Mouse (Mus musculus) CD8-positive naive resting alpha-beta T cell, adult 2 months (primary cell): Measurements from ENCODE around the gene P2ry10b.

Source experiments
- DNase-seq, 2 experiments: peaks; one replicate each; pipeline ENCODE4 v3.0.0; 2022; ENCODE audit warnings: low read depth in 2 of 2, low spot score in 2 of 2

The P2ry10b gene

DNA sequence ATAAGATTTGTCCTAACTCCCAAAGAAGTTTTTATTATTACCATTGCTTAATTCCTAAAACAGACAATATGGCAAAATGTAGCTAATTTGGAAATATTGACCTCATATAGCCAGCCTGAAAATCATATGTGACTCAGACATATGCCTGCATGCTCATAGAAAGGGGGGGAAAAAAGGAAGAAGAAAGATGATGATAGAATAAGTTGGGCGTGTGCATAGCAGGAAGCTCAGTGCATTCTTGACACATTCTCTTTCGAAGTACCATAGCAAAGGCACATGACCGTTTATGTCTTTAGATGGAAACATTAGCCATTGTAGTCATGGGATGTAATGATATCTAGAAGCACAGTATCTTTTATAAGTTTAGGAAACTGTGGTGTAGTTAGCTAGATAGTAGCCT is at the start of gene P2ry10b:
P2ry10b (plus strand) TSS at position 247 of the 400 bp plus-strand sequence.
- DNase-seq, result no peak

DNA sequence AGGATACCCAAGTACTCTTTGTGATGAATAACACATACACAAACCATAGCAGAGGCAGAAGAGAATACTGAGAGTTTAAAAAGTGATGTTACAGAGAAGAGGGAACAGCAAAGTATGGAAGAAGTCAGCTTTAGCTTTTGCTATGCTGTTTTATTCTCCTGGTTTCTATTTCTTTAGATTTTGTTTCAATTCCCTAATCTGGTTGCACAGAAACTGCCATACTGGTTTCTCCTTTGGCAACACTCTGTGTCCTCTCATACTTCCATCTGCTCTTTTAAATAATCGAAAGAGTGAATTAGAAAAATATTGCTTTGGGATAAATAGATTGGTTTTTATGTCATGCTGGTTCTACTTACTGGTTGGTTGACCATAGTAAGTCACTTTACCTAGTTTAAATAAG is 32.4 kb upstream of the P2ry10b start:
- DNase-seq, result no peak

DNA sequence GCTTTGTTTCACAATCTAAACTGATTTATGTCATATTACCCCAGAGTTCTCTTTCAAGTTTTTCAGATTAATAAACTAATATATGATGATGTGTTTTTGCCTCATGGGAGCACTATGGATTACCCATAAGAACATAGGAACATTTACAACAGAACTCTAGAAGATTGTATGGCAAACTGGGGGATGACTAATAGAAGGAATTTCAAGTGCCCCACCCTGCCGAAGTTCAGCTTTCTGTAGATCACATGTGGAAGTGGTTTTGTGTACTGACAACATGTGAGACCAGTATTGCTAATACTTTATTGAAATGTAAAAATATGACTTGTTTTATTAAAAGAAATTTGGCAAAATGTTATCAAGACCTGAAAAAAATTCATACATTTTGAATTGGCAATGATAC is 31.7 kb upstream of the P2ry10b start:
- DNase-seq, result no peak

DNA sequence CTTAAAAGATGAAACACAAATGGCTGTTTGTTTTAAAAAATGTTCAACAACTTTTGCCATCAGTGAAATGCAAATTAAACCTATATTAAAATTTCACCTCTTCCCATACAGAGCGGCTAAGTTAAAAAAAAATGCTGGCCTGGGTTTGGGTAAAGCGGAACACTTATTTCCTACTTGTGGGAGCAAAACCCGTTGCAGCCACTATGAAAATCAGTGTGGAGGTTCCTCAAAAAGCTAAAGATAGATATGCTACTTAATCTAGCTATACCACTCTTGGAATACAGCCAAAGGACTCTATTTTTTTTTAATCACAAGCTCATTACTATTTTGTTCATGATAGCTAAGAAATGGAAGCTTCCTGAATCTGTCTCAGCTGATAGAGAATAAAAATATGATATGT is 5.5 kb upstream of the P2ry10b start:
- no peak for DNase-seq

DNA sequence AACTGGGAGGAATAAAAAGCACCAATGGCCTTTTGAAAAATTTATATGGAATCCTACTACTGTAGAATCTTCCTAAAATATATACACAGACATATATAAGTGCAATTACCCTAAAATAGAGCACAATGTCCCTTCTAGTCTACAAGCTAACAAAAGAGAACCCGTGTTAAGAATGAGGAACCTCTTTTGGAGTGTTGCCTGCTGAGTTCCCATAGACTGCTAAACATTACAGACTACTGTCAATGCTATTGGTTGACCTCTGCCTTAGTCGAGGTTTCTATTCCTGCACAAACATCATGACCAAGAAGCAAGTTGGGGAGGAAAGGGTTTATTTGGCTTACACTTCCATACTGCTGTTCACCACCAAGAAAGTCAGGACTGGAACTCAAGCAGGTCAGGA is 4.8 kb upstream of the P2ry10b start:
- DNase-seq, result no peak

DNA sequence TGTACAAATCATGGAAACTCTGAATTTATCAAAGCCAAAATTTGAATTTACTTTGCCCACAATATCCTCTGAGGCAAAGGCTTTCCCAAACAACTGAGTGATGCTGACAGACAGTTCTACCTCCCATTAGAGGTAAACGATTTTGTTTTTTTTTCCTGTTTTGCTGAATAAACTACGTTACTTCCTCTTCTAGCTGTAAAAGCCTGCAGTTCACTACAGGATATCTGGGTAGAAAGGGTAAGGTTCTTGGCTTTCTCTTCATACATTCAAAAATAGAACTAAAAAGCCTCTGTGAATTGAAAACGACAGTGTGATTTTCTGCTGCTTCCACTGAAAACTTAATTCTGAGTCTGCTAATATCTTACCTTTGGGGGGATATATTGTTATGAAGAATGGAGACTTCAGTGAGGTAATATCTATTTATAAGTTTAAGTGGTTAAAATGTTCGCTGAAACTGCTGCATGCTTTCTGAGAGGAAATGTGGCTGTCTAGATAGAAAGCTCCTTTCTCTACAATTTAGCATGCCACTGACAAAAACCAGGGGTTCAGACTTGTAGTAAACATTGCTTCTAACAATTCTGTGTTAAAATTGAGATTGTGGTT is 765 bp downstream of the P2ry10b start:
- DNase-seq, result peak in 1 of 2 experiments; percentile 3

DNA sequence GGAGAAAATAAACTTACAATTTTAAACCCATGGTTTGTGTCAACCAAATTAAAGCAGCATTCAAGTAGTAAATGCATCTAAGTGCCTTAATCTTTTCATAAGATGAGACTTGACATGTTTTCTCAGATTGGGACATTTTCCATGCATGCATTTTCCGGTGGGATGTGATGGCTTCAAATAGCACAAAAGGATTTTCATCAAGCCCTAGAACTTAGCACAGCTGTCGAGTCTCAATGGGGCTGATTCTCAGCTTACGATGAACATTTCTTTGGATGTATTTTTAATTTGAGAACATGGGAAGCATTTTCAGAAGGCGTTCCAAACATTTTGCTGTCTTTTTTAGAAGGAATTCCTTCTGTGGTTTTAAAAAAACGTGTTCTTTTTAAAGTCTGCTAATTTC is 1.3 kb downstream of the P2ry10b start:
- DNase-seq, result no peak

DNA sequence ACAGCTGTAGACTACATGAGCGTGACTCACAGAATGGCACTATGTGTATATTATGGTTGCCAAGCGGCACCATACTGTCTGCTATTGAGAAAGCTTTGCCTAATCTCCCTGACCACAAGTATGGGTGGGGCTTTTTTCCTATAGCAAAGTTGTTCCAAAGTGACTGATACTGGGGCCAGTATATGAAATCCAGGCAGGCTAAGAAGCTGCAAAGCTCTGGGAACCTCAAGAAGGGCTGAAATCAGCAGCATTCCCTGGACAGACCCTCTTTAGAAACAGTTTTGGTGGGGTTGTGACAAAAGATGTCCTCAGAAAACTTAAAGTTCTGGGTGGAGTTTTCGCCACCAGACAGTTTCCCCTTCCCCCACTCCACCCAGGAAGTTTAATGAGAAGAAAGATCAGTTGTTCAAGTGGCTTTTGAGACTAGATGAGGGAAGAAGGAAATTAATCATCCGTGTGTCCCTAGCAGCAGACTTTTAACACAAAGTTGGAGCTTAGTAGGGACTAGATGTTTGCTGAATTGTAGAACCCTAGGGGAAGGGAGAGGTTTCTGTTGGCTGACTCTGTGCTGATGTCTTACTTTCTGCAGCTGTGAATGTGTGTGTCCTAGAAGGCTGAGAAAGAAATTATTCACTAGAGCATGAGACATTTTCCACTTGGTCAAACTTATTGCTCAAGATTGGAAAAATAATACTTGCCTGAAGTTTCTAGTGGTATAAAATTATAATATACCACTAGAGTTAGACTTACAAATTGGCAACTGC is 2.2 kb downstream of the P2ry10b start:
- DNase-seq, result peak; percentile 2 to 26

DNA sequence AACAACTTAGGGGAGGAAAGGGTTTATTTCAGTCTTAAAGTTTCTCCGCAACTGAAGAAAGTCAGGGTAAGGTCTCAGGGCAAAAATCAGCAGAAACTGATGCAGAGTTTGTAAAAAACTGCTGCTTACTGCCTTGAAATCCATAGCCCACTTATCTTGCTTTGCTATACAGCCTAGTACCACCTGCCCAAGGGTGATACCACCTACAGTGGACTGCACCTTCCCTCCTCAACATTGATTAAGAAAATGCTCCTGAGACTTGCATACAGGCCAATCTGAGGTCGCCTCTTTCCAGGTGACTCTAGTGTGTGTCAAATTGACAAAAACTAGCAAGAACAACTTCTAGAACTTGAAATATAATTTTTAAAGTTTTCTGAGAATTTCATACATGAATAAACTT is 7.3 kb downstream of the P2ry10b start:
- DNase-seq, result no peak

DNA sequence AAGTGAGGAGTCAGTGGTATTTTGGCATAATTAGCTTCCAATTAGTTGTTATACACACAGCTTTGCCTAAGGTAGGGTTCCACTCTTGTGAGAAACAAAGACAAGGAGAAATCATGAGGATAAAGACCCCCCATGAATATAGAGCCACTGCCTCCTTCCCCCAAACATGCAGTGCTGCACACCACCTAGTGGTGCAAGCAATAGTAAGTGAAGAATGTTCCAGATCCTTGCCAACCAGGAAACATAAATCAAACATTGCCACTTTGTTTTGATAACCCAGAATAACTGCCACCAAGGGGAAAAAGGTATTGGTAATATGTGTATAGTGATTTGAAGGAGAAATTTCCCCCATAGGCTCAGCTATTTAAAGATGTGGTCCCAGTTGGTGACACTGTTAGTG is 11.8 kb downstream of the P2ry10b start:
- DNase-seq, result peak; percentile 3 to 23

DNA sequence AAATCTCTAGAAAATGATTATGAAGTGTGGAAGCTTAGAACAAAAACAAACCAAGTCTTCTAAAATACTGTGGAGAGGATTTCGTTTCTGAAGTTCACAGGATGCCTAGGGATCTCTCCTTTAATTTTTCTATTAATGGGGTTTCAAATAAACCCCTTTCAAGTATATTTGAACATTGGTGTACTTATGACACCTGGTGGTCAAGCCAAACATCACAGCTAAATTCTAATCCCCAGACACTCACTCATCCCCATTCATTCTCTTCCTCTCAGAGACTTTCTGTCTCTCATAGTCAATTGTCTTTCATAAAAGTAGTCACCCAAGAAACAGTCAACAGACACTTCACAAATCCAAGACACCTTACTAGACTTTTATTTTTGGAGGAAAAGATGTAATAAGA is 19.6 kb downstream of the P2ry10b start:
- DNase-seq, result peak in 1 of 2 experiments; percentile 50

DNA sequence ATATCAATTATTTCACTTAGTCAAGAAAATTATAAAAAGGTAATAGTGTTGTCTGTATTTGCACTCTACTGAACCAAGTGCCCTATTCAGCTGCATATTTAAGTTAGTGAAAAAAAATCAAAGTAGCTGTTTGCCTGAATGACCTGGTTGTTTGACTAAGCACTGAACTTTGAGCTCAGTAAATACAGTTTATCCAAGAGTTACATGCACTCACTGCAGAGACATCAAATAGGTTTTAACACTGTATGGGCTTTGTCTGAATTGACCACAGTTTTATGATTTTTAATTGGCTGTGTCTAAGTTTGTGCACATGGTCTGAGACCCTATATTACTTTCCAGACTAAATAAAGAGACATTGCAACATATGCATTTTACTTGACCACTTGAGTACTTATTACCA is 20.4 kb downstream of the P2ry10b start:
- no peak for DNase-seq

DNA sequence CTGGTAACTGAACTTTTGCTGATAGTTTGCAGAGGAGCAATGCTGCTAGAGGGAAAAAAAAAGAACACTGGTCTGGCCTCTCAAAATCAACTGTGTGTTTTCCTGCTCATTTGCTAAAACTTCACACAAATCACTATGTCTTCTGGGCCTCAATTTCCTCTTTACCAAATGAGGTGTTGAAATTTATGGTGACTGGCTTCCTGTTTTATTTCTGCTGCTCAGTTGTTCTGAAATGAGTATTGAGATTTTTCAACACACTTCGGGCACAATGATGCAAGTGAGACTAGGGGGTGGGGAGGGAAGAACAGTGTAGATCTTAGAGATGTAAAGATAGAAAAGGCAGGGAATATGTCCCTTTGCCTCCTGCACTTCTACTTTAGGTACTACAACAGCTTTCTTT is 30.0 kb downstream of the P2ry10b start:
- DNase-seq, result no peak

DNA sequence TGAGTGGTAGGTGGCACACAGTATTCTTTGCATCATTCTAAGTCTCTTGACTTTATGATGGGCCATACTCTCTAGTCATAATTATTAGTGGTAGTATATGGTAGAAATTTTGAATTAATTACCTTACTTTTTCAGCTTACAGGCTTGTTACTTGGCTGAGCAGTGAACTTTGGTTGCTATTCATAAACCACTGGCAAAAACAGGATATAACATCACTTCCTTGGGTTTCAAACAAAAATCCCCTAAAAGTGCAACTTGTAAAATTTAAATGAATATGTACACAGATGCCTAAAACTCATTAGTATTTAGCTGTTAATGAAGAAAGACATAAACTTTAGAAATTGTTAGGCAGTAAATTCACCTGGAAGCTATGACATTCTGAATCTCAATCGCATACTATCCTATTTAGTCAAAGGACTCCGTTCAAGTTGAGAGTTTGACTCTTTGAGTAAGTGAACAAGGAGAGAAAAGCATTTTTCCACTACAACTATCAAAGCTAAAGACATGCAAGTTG is 68.9 kb downstream of the P2ry10b start:
- DNase-seq, result peak; percentile 1 to 12
